Mouse (Mus musculus) CD4-positive naive resting alpha-beta T cell, adult 57 days (primary cell): ENCODE results near the gene Eppin. TPM values are rescaled to one million over a fixed set of nuclear protein-coding genes. Genes with fewer than 3 reads are reported as not detected.

ENCODE experiments used
- total RNA-seq: library from RNA; stranded (reverse); gene quantifications from one replicate; pipeline ENCODE4 v1.2.4, GENCODE M21; 2023

Gene Eppin
- total RNA-seq, result not detected

DNA sequence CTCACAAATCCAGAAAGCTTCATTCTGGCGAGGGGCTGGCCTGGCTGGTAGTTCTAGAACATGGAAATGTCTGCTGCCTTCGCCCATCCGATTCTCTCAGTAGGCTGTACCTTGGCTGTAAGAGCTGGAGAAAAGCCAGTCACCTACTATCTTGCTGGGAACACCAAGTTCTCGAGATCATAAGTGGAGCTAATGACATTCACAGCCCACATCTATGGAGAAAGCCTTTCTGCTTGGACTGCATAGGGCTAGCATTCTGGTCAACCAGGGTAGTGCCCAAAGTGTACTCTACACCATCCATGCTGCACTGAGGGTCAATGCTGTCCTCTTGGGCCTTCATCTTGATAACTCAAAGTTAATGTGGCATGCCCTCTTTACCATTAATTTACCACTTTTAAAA is at the start of gene Eppin:
TSS of gene Eppin (minus strand) at position 101 of the 400 bp plus-strand sequence.

DNA sequence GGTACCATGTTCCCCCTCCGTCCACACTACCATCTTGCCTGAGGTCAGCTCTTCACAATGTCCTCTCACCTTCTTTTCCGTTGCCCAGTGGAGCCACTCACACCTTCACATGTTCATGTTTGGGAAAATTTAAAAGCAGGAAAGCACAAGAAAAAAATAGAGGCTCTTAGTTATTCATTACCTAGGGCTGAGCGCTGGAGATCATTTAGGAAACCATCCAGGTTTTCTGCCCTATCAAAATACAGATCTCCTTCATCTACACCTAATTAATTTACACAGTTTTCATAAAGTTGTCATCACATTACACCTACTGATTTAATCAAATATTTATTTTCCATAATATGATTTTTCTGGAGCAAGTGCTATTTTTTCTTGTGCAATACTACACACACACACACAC is 45.3 kb upstream of the Eppin start, which contains the start of gene Wfdc16:
TSS of gene Wfdc16 (minus strand) at position 101 of the 400 bp plus-strand sequence.

DNA sequence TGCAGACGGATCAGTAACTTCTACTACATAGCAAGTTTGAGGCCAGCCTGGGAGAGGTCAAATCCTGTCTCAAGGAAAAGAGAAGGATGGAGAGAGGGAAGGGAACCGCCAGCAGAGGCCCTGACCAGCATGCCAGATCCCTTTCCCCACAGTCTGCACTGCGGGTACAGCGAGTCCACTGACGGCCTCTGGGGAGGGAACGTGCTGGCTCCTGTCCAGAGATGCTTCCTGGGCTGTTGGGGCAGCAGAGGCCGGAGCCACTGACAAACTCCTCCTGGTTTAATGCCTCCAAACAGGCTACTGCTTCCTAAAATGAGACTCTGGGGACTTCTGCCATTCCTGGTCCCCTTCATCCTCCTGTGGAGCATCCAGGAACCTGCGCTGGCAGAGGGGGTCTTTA is 20.1 kb upstream of the Eppin start, which contains the start of the genes Wfdc6b and Wfdc8:
TSS of gene Wfdc6b (plus strand) at position 52 of the 400 bp plus-strand sequence.
TSS of gene Wfdc8 (minus strand) at position 156 of the 400 bp plus-strand sequence.

GRCm38 (mm10) chr2:164585025-164585725 is 8.2 kb downstream of the Eppin start, which contains the start of gene Wfdc6a:
Gene Wfdc6a (minus strand): TSS chr2:164585447.

GRCm38 (mm10) chr2:164573359-164573758 is 20.0 kb downstream of the Eppin start, which contains the start of gene Spint3:
Gene Spint3 (minus strand): TSS chr2:164573459.

DNA sequence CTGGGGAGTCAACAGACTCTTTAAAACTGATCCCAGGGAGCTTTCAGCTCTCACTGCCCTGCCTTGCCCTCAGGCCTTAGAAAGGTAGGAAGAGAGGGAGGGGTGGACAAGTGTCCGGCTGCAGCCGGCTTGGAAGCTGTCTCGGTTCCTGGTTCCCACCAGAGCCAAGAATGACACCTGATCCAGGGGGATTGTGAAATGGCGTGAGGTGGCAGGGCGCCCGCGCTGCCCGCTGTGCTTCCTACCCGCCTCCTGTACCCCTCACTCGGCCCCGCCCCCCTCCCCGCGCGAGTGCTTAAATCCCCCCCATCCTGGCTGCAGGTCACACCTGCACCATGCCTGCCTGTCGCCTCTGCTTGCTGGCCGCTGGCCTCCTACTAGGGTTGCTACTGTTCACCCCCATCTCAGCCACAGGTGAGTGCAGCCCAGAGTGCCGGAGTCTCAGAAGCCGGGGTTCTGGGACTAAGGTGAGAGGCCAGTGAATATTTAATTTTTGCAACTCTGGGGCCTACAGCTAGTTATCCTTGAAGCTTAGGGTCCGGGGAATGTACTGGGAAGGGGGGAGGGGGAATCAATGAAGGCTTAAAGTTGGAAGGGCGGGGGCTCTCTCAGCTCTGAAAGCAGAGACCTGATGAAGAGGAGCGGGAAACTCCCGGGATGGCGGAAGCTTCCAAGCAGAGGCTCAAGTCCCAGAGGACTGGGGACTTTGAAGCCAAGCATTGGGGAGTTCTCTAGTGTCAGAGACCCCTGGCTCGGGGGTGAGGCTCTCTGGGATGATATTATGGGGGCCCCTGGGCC is 30.8 kb downstream of the Eppin start, which contains the start of gene Wfdc2:
TSS of gene Wfdc2 (plus strand) at position 23 of the 798 bp plus-strand sequence.

Other genes starting within 250 kb of the Eppin start
- 15.5 TPM for gene Slpi, start 204.5 kb downstream of the Eppin start, total RNA-seq
- gene Rbpjl, start 190.5 kb downstream of the Eppin start, total RNA-seq, result not detected
- gene Matn4, start 188.4 kb downstream of the Eppin start, total RNA-seq, result 0.65 TPM
- 7.3 TPM for gene Sdc4, start 149.7 kb downstream of the Eppin start, total RNA-seq
- gene Sys1, start 136.6 kb downstream of the Eppin start, total RNA-seq, result 49.4 TPM
- 4.0 TPM for gene Gm20458, start 132.6 kb downstream of the Eppin start, total RNA-seq
- gene Trp53tg5, start 119.9 kb downstream of the Eppin start, total RNA-seq, result not detected
- gene Dbndd2, start 107.5 kb downstream of the Eppin start, total RNA-seq, result 3.6 TPM
- gene Pigt, start 96.1 kb downstream of the Eppin start, total RNA-seq, result 61.4 TPM
- 1.9 TPM for gene Wfdc2, start 31.2 kb downstream of the Eppin start, total RNA-seq
- not detected for gene Spint3, start 20.1 kb downstream of the Eppin start, total RNA-seq
- not detected for gene Wfdc6a, start 8.1 kb downstream of the Eppin start, total RNA-seq
- gene Wfdc6b, start 19.9 kb upstream of the Eppin start, total RNA-seq, result not detected
- gene Wfdc8, start 20.0 kb upstream of the Eppin start, total RNA-seq, result not detected
- not detected for gene Wfdc16, start 45.2 kb upstream of the Eppin start, total RNA-seq
- gene Wfdc10, start 62.5 kb upstream of the Eppin start, total RNA-seq, result not detected
- gene Wfdc9, start 63.0 kb upstream of the Eppin start, total RNA-seq, result not detected
- not detected for gene Wfdc11, start 80.5 kb upstream of the Eppin start, total RNA-seq
- gene Wfdc13, start 91.5 kb upstream of the Eppin start, total RNA-seq, result not detected
- not detected for gene Spint4, start 104.9 kb upstream of the Eppin start, total RNA-seq
- gene Spint5, start 121.7 kb upstream of the Eppin start, total RNA-seq, result not detected
- gene Wfdc3, start 152.3 kb upstream of the Eppin start, total RNA-seq, result 0.35 TPM
- gene Dnttip1, start 152.4 kb upstream of the Eppin start, total RNA-seq, result 46.4 TPM
- gene Ube2c, start 176.3 kb upstream of the Eppin start, total RNA-seq, result 1.9 TPM
- gene Tnnc2, start 186.4 kb upstream of the Eppin start, total RNA-seq, result not detected
- 0.65 TPM for gene Snx21, start 192.2 kb upstream of the Eppin start, total RNA-seq
- 39.4 TPM for gene Acot8, start 211.3 kb upstream of the Eppin start, total RNA-seq
- 3.0 TPM for gene Zswim3, start 211.5 kb upstream of the Eppin start, total RNA-seq
- gene Zswim1, start 229.1 kb upstream of the Eppin start, total RNA-seq, result 11.9 TPM
- gene Spata25, start 234.9 kb upstream of the Eppin start, total RNA-seq, result not detected
- 91.4 TPM for gene Ctsa, start 239.3 kb upstream of the Eppin start, total RNA-seq
- gene Neurl2, start 239.9 kb upstream of the Eppin start, total RNA-seq, result 0.59 TPM